In genomic region chr5:30461821-30462220, GRCm38 (mm10) we compare ENCODE assay signal across 9 mouse cellular contexts. TPM values are rescaled to one million over a fixed set of nuclear protein-coding genes. Genes with fewer than 3 reads are reported as not detected.
DNase-seq lines count a peak whose midpoint lies in the region; ATAC-seq and TF ChIP-seq lines count a peak whose summit lies in the region.
"Had no signal": no experiment of that assay in that cellular context is flagged by ENCODE, and none has a peak within 500 bp of the region (broad histone marks: within the 10 kb centered on the region; RNA-seq: fewer than 3 reads in every experiment).

Gene Otof, minus strand, starts transcription at chr5:30461932.

- peaks cover 21% of the 10 kb centered on the region for H3K4me1 ChIP-seq in embryonic facial prominence, embryonic 15.5 days
- peaks cover 36% of the 10 kb centered on the region for H3K4me1 ChIP-seq in hindbrain, embryonic 13.5 days (replicated peaks)
- peaks cover 16% of the 10 kb centered on the region; the same call in 1 of the 2 replicates for H3K4me1 ChIP-seq in limb, embryonic 14.5 days (ENCODE audit: control insufficient read depth, insufficient read depth, low read length)
- no peaks in the 10 kb centered on the region for H3K4me1 ChIP-seq in liver, postnatal 0 days (ENCODE audit: insufficient read depth)

- WGBS in embryonic facial prominence, embryonic 15.5 days, result 6% methylated on average over 12 of the region's 12 CpGs
- WGBS in hindbrain, embryonic 13.5 days, result 18% methylated on average over 12 of the region's 12 CpGs
- 14% methylated on average over 11 of the region's 12 CpGs for WGBS in limb, embryonic 14.5 days
- WGBS in liver, postnatal 0 days (ENCODE audit: insufficient replicate concordance), result 29% methylated on average over 12 of the region's 12 CpGs

- TF ChIP-seq POLR2A in limb, embryonic 14.5 days (IDR thresholded peaks at IDR 0.05; ENCODE audit: borderline replicate concordance, extremely low read depth, insufficient read depth, insufficient read length), result no peak

- no peak within 1 kb of the TSS for H3K27ac ChIP-seq in embryonic facial prominence, embryonic 15.5 days (replicated peaks)
- peak within 1 kb of the TSS; percentile 66 for H3K27ac ChIP-seq in hindbrain, embryonic 13.5 days
- H3K27ac ChIP-seq in limb, embryonic 14.5 days (replicated peaks; ENCODE audit: low read depth, low read length), result no peak within 1 kb of the TSS
- no peak within 1 kb of the TSS for H3K27ac ChIP-seq in liver, postnatal 0 days (ENCODE audit: low read depth)

- TF ChIP-seq CTCF in liver, postnatal 0 days (IDR thresholded peaks at IDR 0.05; ENCODE audit: low read depth), result no peak

- peak; percentile 16 for DNase-seq in thymus, postnatal 4 days
- DNase-seq in thymus, adult 18-20 months, result no peak
- DNase-seq in limb, embryonic 14.5 days (ENCODE audit: low spot score), result peak; percentile 26
- peak; percentile 70 for DNase-seq in right cerebral cortex, postnatal 25 days
- DNase-seq in liver, postnatal 0 days, result no peak
- no peak for DNase-seq in ovary, adult 18-20 months (ENCODE audit: low spot score)

- H3K27me3 ChIP-seq in embryonic facial prominence, embryonic 15.5 days, result peaks cover 21% of the 10 kb centered on the region
- H3K27me3 ChIP-seq in hindbrain, embryonic 13.5 days, result peaks cover 38% of the 10 kb centered on the region
- peaks cover 13% of the 10 kb centered on the region; the same call in 1 of the 2 replicates for H3K27me3 ChIP-seq in limb, embryonic 14.5 days (ENCODE audit: control insufficient read depth, insufficient read depth, low read length)
- peaks cover 26% of the 10 kb centered on the region for H3K27me3 ChIP-seq in liver, postnatal 0 days (ENCODE audit: insufficient read depth, low read length)

- H3K4me2 ChIP-seq in embryonic facial prominence, embryonic 15.5 days (replicated peaks), result no peak within 1 kb of the TSS
- H3K4me2 ChIP-seq in hindbrain, embryonic 13.5 days, result peak within 1 kb of the TSS; percentile 42
- no peak within 1 kb of the TSS for H3K4me2 ChIP-seq in limb, embryonic 14.5 days (replicated peaks; ENCODE audit: low read depth, low read length, severe bottlenecking)
- H3K4me2 ChIP-seq in liver, postnatal 0 days (ENCODE audit: low read depth, low read length), result no peak within 1 kb of the TSS

- no peaks in the 10 kb centered on the region for H3K9me3 ChIP-seq in embryonic facial prominence, embryonic 15.5 days (replicated peaks)
- H3K9me3 ChIP-seq in hindbrain, embryonic 13.5 days, result no peaks in the 10 kb centered on the region
- H3K9me3 ChIP-seq in limb, embryonic 14.5 days (ENCODE audit: control insufficient read depth, low read length), result no peaks in the 10 kb centered on the region
- no peaks in the 10 kb centered on the region for H3K9me3 ChIP-seq in liver, postnatal 0 days (ENCODE audit: low read length)

- no peak within 1 kb of the TSS for H3K9ac ChIP-seq in embryonic facial prominence, embryonic 15.5 days
- H3K9ac ChIP-seq in hindbrain, embryonic 13.5 days, result peak within 1 kb of the TSS; percentile 43; the same call in 1 of the 2 replicates
- no peak within 1 kb of the TSS for H3K9ac ChIP-seq in limb, embryonic 14.5 days (ENCODE audit: low read depth, low read length, severe bottlenecking)
- H3K9ac ChIP-seq in liver, postnatal 0 days (replicated peaks), result no peak within 1 kb of the TSS

- peak; percentile 79 for ATAC-seq in embryonic facial prominence, embryonic 15.5 days (ENCODE audit: insufficient number of reproducible peaks, low FRiP score, low TSS enrichment, low read depth)
- peak; percentile 84 for ATAC-seq in hindbrain, embryonic 13.5 days (ENCODE audit: low FRiP score)
- 0 out of 2 replicates have a peak, but pooled peaks have one; percentile 30 for ATAC-seq in limb, embryonic 14.5 days (ENCODE audit: low FRiP score, low read depth)
- ATAC-seq in liver, postnatal 0 days, result no peak

- no peaks in the 10 kb centered on the region for H3K36me3 ChIP-seq in embryonic facial prominence, embryonic 15.5 days
- no peaks in the 10 kb centered on the region for H3K36me3 ChIP-seq in hindbrain, embryonic 13.5 days
- no peaks in the 10 kb centered on the region for H3K36me3 ChIP-seq in limb, embryonic 14.5 days (ENCODE audit: control insufficient read depth, insufficient read depth, low read length)
- H3K36me3 ChIP-seq in liver, postnatal 0 days (replicated peaks; ENCODE audit: insufficient read depth, low read length), result no peaks in the 10 kb centered on the region

- H3K4me3 ChIP-seq in embryonic facial prominence, embryonic 15.5 days (replicated peaks), result no peak within 1 kb of the TSS
- peak within 1 kb of the TSS; percentile 11; the same call in 1 of the 2 replicates for H3K4me3 ChIP-seq in hindbrain, embryonic 13.5 days
- no peak within 1 kb of the TSS for H3K4me3 ChIP-seq in limb, embryonic 14.5 days (replicated peaks; ENCODE audit: low read length)
- no peak within 1 kb of the TSS for H3K4me3 ChIP-seq in liver, postnatal 0 days (ENCODE audit: low read depth, low read length)

- no peak for TF ChIP-seq EP300 in liver, postnatal 0 days (IDR thresholded peaks at IDR 0.05; ENCODE audit: low read depth)

RNA-seq across cellular contexts. Expression of gene Otof, which starts in this region (rescaled TPM):
- 0.91 and 1.2 TPM in 2 replicates for polyA plus RNA-seq in embryonic facial prominence, embryonic 15.5 days (2015; fragmentation: Nextera tagmentation; extraction: Ambion mirVana)
- 1.9 and 2.2 TPM in 2 replicates for polyA plus RNA-seq in hindbrain, embryonic 13.5 days (2015; fragmentation: Nextera tagmentation; extraction: Ambion mirVana)
- polyA plus RNA-seq in limb, embryonic 14.5 days (2012; rRNA removed), result 1.0 and 1.1 TPM in 2 replicates
- 0.29 and 0.48 TPM in 2 replicates for polyA plus RNA-seq in limb, embryonic 14.5 days (2014; fragmentation: Nextera tagmentation; extraction: Ambion mirVana)
- polyA plus RNA-seq in liver, postnatal 0 days (2015; fragmentation: Nextera tagmentation; extraction: Ambion mirVana), result not detected in 2 replicates
- polyA plus RNA-seq: liver, embryonic 16.5 days had no signal

Comparison
In these comparisons a context has a peak if more than half of its experiments do, and no peak if none do; other contexts are left out.
1. DNase-seq: peak in thymus, postnatal 4 days (single experiment), limb, embryonic 14.5 days (single experiment) and right cerebral cortex, postnatal 25 days (single experiment); none in thymus, adult 18-20 months (0 of 2), liver, postnatal 0 days (single experiment) and ovary, adult 18-20 months (single experiment).